Mouse (Mus musculus): Measurements from ENCODE around the gene Blm.

The Blm gene

GRCm38 (mm10) chr7:80457831-80458343, 77.0 kb downstream of the Blm start:
- DNase-seq: no peak

GRCm38 (mm10) chr7:80457241-80457640, 77.7 kb downstream of the Blm start:
- DNase-seq: no peak

- no peak for DNase-seq
These were observed 78.6 kb downstream of the Blm start for GRCm38 (mm10) chr7:80456327-80456726.

- DNase-seq: no peak
These were observed 79.3 kb downstream of the Blm start for GRCm38 (mm10) chr7:80455505-80456160.

GRCm38 (mm10) chr7:80454786-80455185, 80.1 kb downstream of the Blm start:
- DNase-seq: no peak

- no peak for DNase-seq
These were observed 80.9 kb downstream of the Blm start for GRCm38 (mm10) chr7:80453997-80454396.

- DNase-seq: no peak
These were observed 81.8 kb downstream of the Blm start for GRCm38 (mm10) chr7:80453121-80453520.

- DNase-seq: no peak
These were observed 82.7 kb downstream of the Blm start for GRCm38 (mm10) chr7:80452241-80452640.

- DNase-seq: no peak
These were observed 83.2 kb downstream of the Blm start for GRCm38 (mm10) chr7:80451550-80452232.

GRCm38 (mm10) chr7:80450354-80450753, 84.6 kb downstream of the Blm start:
- no peak for DNase-seq

GRCm38 (mm10) chr7:80449620-80450091, 85.3 kb downstream of the Blm start:
- no peak for DNase-seq

- DNase-seq: no peak
These were observed 87.6 kb downstream of the Blm start for GRCm38 (mm10) chr7:80447336-80447735.

- DNase-seq: no peak
These were observed 88.6 kb downstream of the Blm start for GRCm38 (mm10) chr7:80446221-80446878.

- no peak for DNase-seq
These were observed 89.4 kb downstream of the Blm start for GRCm38 (mm10) chr7:80445492-80445891.

GRCm38 (mm10) chr7:80444401-80445249, 90.3 kb downstream of the Blm start:
- no peak for DNase-seq

- DNase-seq: no peak
These were observed 91.8 kb downstream of the Blm start for GRCm38 (mm10) chr7:80443124-80443523.

GRCm38 (mm10) chr7:80441986-80442904, 92.7 kb downstream of the Blm start:
- no peak for DNase-seq

GRCm38 (mm10) chr7:80440685-80441084, 94.2 kb downstream of the Blm start:
- no peak for DNase-seq

GRCm38 (mm10) chr7:80439789-80440488, 95.0 kb downstream of the Blm start:
- DNase-seq: no peak

- DNase-seq: no peak
These were observed 95.7 kb downstream of the Blm start for GRCm38 (mm10) chr7:80439032-80439760.
